Mouse (Mus musculus) skeletal muscle tissue, adult 2 months (tissue): Measurements from ENCODE around the gene Il9r.
"Not testable (repeated sequence)": the region's sequence is repeated elsewhere in the genome, so short reads cannot be mapped to it uniquely, and the experiment has no call there.

ENCODE experiments used
- DNase-seq: peaks from one replicate; pipeline ENCODE4 v3.0.0-alpha.2; 2012; ENCODE audit warnings: low read depth, low spot score

The Il9r gene

GRCm38 (mm10) chr11:32227041-32227440 lies 27.0 kb upstream of the Il9r start:
- DNase-seq, result no peak

- peak; percentile 89 for DNase-seq
Observed at GRCm38 (mm10) chr11:32226124-32226871, 26.2 kb upstream of the Il9r start, which contains the start of gene Mpg. Gene Mpg, plus strand, starts transcription at chr11:32226505.

GRCm38 (mm10) chr11:32225222-32226104 lies 25.4 kb upstream of the Il9r start:
- DNase-seq, result peak; percentile 35

- DNase-seq, result peak; percentile 85
Observed at GRCm38 (mm10) chr11:32224468-32225139, 24.5 kb upstream of the Il9r start.

DNA sequence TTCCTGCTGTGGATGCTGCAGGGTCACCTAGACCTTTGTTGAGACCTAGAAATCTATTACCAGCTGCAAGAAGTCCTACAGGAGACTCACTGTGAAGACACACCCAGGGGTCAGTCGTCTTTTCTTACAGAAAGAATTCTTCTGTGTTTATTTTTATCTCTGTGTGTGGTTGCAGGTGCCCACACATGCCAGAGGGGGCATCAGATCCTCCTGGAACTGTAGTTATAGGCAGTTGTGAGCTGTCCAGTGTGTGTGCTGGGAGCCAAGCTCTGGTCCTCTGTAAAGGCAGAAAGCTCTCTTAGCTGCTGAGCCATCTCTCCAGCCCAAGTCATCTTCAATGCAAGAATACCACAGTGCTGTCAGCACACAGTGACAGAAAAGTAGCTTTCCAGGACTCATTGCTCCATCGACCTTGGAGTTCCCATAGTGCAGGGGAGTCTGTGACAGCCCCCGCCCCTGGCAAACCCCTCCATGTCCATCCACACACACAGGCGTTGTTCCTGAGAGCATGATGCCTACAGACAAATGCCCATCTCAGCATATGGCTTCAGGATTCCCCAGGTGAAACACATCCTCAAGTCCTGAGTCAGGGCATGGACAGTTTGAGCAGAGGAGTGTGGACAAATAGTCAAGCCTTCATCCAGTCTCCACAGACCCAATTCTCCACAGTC lies 23.4 kb upstream of the Il9r start:
- DNase-seq, result no peak

GRCm38 (mm10) chr11:32222570-32223194 lies 22.6 kb upstream of the Il9r start:
- DNase-seq, result no peak

DNA sequence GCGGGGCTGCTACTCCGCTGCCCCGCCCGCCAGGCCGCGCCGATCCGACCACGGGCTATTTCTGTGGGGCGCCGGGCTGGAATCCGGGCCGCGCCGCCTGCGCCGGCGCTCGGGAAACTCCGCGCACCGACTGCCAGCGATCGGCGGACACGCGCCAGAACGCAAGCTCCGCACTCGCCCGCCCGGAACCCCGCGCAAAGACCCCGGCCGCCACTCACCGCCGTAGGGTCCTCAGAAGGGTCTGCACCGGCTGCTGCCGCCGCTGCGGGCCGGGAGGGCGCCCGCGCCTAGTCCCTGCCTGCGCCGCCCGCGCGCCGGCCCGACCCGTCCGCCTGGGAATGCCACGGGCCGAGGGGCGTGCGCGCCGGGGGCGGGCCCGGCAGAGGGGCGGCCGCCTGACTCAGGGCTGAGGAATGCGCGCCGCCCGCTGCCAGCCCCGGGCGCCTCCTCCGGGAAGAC lies 21.9 kb upstream of the Il9r start, which contains the start of gene Rhbdf1:
Gene Rhbdf1 (minus strand): TSS at position 350 of the 459 bp plus-strand sequence.
- DNase-seq, result no peak

DNA sequence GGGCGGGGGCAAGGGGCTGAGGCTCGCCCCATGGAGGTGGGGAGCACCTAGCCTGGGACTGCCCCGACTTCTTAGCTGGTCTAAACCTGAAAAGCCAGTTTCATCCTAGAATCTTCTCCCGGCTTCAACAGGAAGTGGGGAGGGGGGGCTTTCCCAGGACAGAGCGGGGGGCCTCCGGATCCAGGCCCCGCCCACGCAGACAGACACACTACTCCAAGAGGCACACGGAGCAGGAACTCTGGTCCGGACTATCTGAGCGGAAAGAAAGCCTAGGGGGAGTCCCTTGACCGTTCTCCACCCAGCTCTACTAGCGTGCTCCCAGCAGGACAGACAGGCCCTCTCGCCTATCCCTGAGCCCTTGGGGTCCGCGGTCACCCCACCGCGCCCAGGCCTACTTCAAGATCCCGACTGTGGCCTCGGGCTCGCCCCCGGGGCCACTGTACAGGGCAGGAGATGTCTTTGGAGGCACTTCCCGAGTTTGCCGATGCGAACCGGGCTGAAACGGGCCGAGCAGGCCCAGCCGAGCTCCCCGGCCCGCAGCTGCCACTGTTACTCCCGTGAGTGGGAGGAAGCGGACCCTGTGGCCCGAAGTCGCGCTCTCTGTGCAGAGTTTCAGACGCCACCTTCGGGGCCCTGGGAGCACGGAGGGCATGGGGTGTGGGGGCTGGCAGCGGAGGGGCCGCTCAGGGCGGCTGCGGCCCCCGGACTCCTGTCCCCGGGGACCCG lies 21.3 kb upstream of the Il9r start:
- peak; percentile 61 for DNase-seq

DNA sequence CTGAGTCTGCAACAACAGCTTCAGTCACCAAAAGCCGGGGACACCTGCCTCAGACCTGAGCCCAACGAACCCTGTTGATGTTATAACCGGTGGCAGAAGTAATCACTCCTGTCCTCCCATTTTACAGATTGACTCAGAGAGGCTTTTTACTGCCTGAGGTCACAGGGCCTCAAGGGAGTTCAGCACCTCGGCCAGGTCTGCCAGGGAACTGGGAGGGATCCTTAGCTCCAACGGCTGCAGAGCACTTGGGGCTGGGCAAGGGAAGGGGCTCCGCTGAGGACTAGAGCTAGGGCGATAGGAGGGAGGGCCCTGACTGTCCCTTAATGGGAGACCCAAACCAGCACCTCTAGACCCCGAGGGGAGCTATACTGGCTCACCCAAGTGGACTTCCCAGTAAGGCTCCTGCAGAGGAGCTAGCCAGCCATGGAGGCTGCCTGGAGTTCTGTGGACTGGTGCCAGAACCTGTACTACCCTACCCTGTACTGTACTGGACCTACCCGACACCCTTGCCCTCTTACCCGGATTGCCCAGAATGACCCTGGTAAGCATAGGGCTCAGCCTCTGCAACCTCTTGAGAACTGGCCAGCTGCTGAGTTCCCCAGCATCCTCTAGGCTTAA lies 20.6 kb upstream of the Il9r start:
- DNase-seq, result no peak

- DNase-seq, result no peak
Observed at GRCm38 (mm10) chr11:32219287-32219686, 19.2 kb upstream of the Il9r start.

GRCm38 (mm10) chr11:32218501-32219050 lies 18.5 kb upstream of the Il9r start:
- DNase-seq, result no peak

DNA sequence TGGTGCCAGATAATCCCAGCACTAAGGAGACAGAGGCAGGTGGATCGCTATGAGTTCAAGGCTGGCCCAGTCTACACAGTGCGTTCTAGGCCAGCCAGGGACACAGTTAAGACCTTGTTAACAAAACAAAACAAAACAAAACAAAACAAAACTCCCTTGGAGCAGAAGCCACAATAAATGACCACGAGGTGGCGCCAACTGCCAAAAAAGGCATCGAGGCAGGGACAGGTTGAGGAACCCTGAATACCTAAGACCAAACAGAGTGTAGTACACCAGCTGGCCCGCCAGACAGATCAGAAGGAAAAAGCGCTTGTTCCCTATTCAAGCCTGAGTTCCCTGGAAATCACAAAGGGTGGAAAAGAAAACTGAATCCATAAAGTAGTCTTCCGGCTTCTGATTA lies 16.8 kb upstream of the Il9r start:
- DNase-seq, result peak; percentile 55

GRCm38 (mm10) chr11:32215372-32216162 lies 15.5 kb upstream of the Il9r start:
- DNase-seq, result no peak

- DNase-seq, result no peak
Observed at GRCm38 (mm10) chr11:32210623-32211022, 10.5 kb upstream of the Il9r start.

- peak; percentile 95 for DNase-seq
Observed at GRCm38 (mm10) chr11:32205058-32205873, 5.2 kb upstream of the Il9r start, which contains the start of gene Snrnp25. Gene Snrnp25, plus strand, starts transcription at chr11:32205415.

DNA sequence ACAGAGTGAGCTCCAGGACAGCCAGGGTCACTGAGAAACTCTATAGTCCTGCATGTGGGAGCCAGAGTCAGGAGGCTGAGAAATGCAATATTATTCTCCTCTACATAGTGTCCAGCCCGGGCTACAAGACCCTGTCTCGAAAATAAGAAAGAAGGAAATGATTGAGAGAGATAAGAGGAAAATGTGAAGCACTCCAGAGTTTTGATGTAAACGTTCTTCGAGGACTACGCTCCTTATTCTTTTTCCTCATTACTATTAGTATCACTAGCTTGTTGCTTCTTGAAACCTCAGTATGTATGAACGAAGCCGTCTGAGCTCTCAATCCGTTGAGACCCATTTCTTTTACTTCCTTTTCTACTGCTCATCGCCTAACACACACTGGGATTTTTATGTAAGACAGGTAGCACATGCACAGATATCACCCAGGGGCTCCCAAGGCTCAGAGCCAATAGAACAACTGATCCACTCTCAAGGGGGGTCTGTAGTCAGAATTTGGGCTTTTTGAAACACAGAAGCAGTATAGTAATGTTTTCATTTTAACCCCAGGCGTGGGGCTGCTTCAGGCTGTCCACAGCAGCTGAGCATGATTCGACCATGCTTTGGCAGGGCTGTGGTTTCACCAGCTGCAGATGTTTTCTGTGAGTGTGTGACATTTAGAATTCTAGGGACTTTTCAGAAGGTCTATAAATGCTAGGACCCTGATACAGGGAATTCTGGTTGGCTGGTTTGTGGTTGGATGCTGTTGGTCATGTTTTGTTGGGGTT lies 2.0 kb upstream of the Il9r start:
- DNase-seq, result no peak

GRCm38 (mm10) chr11:32200992-32201391 lies 913 bp upstream of the Il9r start:
- DNase-seq, result not testable (repeated sequence)
